Mouse (Mus musculus): ENCODE measurements at regions not wholly inside any gene's neighbourhood (a gene's known extent, or its start where the extent isn't known, plus 50 kb on each side); places are given as distances from the start of the nearest gene placed in this dataset.

DNA sequence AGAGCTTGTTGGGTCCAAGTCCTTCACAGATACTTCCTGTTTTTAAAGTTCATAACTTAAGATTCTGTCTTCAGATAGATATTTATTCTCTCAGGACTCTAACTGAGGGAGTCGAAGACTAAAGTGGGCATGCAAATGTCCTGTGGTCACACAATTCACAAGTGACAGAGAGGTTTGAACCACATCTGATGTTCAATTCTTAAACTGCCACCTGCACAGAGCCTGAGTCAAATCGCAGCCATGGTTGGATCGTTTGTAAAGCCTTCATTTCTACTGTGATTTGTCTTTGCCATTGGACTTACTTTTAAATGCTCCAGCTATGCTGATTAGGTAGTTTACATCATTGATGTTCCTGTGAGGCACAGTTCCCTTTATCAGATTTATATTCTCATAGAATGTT, 61.4 kb upstream of the Ccnd2 start:
- TF ChIP-seq EP300 (IDR thresholded peaks at IDR 0.05; ENCODE audit: low read depth) (no peak), CTCF (IDR thresholded peaks at IDR 0.05; ENCODE audit: low read depth) (no peak)

All from liver, postnatal 0 days (tissue).